Mouse (Mus musculus): Measurements from ENCODE around the gene Tmcc3. TPM values are rescaled to one million over a fixed set of nuclear protein-coding genes. Genes with fewer than 3 reads are reported as not detected.

Tmcc3 gene
- polyA plus RNA-seq, 1 experiment from 2014 or later = 14.3 TPM

DNA sequence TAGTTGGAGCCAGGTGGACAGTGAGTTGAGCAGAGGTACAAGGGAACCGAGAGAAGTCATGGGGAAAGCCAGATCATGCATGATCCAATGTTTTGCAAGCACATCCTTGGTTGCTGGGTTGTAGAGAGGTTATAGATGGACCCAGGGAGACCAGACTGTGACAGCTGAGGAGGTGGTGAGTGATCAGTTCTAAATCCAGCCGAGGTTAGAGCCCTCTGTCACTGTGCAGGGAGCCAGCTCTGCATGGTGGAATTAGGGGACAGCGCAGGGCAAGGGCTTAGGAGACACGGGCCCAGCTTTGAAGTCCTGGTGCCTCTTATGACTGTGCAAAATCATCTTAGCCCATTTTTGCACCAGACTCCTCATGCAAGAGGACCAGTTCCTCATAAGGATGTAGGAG lies 228.5 kb downstream of the Tmcc3 start:
- no peak for DNase-seq (ENCODE audit: low spot score)
- Histone ChIP-seq H3K27ac (ENCODE audit: low read length) (no peak overlapping the region), H3K4me2 (replicated peaks; ENCODE audit: low read depth, low read length) (no peak overlapping the region), H3K4me1 (ENCODE audit: insufficient read depth, low read depth, low read length) (no peaks in the 10 kb centered on the region), H3K9me3 (ENCODE audit: low read length) (peaks cover 3% of the 10 kb centered on the region; the same call in 1 of the 2 replicates), H3K4me3 (ENCODE audit: low read depth, low read length) (no peak overlapping the region), H3K36me3 (ENCODE audit: insufficient read depth, low read length) (no peaks in the 10 kb centered on the region), H3K9ac (replicated peaks; ENCODE audit: low read depth) (no peak overlapping the region), H3K27me3 (replicated peaks; ENCODE audit: insufficient read depth, low read length) (no peaks in the 10 kb centered on the region)
- TF ChIP-seq CTCF (IDR thresholded peaks at IDR 0.05) (no peak), EP300 (IDR thresholded peaks at IDR 0.05) (no peak)
- WGBS = 72% methylated on average over 4 of the region's 4 CpGs
- ATAC-seq = no peak

DNA sequence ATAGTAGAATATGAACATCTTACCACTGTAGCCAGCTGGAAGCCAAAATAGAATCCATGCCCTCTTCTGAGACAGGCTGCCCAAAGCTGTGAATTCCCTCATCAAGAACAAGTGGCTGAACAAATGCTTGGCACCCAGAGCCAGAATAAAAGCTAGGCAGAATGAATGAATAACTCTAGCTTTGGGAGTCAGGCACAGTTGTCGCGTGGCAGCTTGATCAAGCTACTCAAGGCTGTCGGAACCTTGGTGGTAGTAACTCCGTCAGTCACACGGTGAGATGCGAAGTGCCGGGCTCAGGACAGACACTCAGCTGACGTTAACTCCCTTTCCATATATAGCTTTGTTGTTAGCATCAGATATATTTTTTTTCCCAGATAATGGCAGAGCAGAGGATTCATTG lies 232.2 kb downstream of the Tmcc3 start:
- WGBS = 66% methylated on average over 8 of the region's 8 CpGs
- Histone ChIP-seq H3K4me1 (ENCODE audit: insufficient read depth, low read depth, low read length) (no peaks in the 10 kb centered on the region), H3K36me3 (ENCODE audit: insufficient read depth, low read length) (no peaks in the 10 kb centered on the region), H3K4me2 (replicated peaks; ENCODE audit: low read depth, low read length) (no peak overlapping the region), H3K27ac (ENCODE audit: low read length) (no peak overlapping the region), H3K9ac (replicated peaks; ENCODE audit: low read depth) (no peak overlapping the region), H3K4me3 (ENCODE audit: low read depth, low read length) (no peak overlapping the region), H3K27me3 (replicated peaks; ENCODE audit: insufficient read depth, low read length) (no peaks in the 10 kb centered on the region), H3K9me3 (ENCODE audit: low read length) (peaks cover 3% of the 10 kb centered on the region; the same call in 1 of the 2 replicates)
- ATAC-seq (no peak), DNase-seq (ENCODE audit: low spot score) (no peak)
- TF ChIP-seq CTCF (IDR thresholded peaks at IDR 0.05) (no peak), EP300 (IDR thresholded peaks at IDR 0.05) (no peak)

DNA sequence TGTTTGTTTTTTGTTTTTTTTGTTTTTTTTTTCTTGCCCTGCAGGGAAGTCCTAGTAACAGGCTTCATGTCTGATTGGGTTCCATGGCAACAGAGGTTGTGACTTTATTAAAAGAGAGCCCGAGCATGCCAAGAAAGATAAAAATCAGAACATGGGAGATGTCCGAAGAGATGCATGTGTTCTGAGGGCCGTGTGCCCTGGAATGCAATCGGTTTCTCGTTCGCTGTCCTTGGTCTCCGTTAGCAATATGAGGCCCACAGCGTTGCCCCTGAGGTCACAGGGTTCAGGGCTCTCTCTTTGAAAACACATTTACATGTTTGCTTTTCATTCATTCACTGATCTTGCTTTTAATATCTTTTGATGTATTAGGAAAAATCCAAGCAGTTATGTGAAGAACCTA lies 233.1 kb downstream of the Tmcc3 start:
- no peaks in the 10 kb centered on the region for H3K4me1 ChIP-seq (ENCODE audit: insufficient read depth, low read depth, low read length)
- peaks cover 3% of the 10 kb centered on the region; the same call in 1 of the 2 replicates for H3K9me3 ChIP-seq (ENCODE audit: low read length)
- DNase-seq (ENCODE audit: low spot score) (peak; percentile 23), ATAC-seq (no peak)
- H3K27me3 ChIP-seq (replicated peaks; ENCODE audit: insufficient read depth, low read length) = no peaks in the 10 kb centered on the region
- H3K27ac ChIP-seq (ENCODE audit: low read length) = peak overlapping the region; percentile 76
- no peaks in the 10 kb centered on the region for H3K36me3 ChIP-seq (ENCODE audit: insufficient read depth, low read length)
- H3K9ac ChIP-seq (replicated peaks; ENCODE audit: low read depth) = no peak overlapping the region
- WGBS = 31% methylated on average over 8 of the region's 8 CpGs
- peak overlapping the region; percentile 55; the same call in 1 of the 2 replicates for H3K4me2 ChIP-seq (replicated peaks; ENCODE audit: low read depth, low read length)
- peak overlapping the region; percentile 34; the same call in 1 of the 2 replicates for H3K4me3 ChIP-seq (ENCODE audit: low read depth, low read length)
- TF ChIP-seq EP300 (IDR thresholded peaks at IDR 0.05) = no peak
- no peak for TF ChIP-seq CTCF (IDR thresholded peaks at IDR 0.05)

DNA sequence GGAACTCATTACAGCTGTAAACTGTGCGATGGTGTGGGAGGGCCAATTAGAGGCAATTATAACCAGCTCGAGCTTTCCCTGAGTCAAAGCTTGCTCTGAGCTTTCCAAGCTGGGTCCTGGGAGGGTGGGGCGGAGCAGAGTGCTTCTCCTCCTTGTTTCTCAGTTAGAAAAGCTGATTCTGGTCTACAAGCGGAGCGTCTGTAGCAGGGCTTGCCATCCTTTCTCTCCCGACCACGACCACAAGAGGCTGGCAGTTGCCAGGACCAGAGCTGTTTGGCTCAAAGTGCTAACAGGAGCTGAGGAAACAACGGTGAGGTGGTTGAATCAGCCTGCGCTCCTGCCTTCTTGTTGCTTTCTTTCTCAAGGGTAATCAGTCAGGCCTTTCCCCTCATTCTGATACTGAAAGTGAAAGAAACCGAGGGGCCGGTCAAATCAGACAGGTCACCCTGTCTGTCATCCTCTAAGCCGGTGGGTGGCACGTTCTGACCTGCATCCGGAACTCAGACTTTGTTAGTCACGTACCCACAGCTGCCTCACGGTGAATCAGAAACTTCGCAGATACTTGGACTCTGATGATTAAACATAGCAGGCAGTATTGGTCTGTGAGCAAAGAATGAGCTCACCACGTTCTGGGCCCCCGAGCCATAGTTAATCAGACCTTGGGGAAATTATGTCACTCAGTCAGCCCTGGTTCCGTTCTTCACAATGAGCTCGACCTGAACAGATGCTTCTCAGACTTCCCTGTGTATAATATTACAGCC lies 233.7 kb downstream of the Tmcc3 start:
- no peaks in the 10 kb centered on the region; the same call in 1 of the 2 replicates for H3K4me1 ChIP-seq (ENCODE audit: insufficient read depth, low read depth, low read length)
- TF ChIP-seq EP300 (IDR thresholded peaks at IDR 0.05) = peak; percentile 41; the same call in 1 of the 2 replicates
- TF ChIP-seq CTCF (IDR thresholded peaks at IDR 0.05) = peak; percentile 19; the same call in 1 of the 2 replicates
- no peaks in the 10 kb centered on the region for H3K27me3 ChIP-seq (replicated peaks; ENCODE audit: insufficient read depth, low read length)
- peak overlapping the region; percentile 24 for H3K9ac ChIP-seq (replicated peaks; ENCODE audit: low read depth)
- DNase-seq (ENCODE audit: low spot score) (peak; percentile 82), ATAC-seq (peak; percentile 80)
- H3K9me3 ChIP-seq (ENCODE audit: low read length) = peaks cover 3% of the 10 kb centered on the region; the same call in 1 of the 2 replicates
- H3K27ac ChIP-seq (ENCODE audit: low read length) = peak overlapping the region; percentile 76
- H3K36me3 ChIP-seq (ENCODE audit: insufficient read depth, low read length) = no peaks in the 10 kb centered on the region
- 15% methylated on average over 21 of the region's 21 CpGs for WGBS
- peak overlapping the region; percentile 55 for H3K4me2 ChIP-seq (replicated peaks; ENCODE audit: low read depth, low read length)
- peak overlapping the region; percentile 34 for H3K4me3 ChIP-seq (ENCODE audit: low read depth, low read length)

DNA sequence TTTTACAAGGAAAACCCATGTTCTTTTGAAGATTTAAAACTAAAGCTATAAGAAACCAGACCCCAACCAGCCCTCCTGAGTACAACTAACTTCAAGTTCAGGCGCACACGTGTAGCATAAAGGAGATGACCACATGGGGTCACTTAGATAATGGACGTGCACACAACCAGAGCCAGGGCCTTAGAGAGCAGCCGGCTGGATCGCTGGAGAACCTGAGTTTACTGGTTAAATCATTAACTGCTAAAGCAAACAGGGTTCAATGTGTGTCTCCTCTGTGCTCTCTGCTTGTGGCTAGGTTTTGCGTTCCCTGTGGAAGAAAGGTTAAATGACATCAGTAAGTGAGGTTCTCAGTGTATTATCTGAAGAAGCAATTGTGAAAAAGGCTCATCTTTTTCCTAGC lies 234.9 kb downstream of the Tmcc3 start:
- Histone ChIP-seq H3K36me3 (ENCODE audit: insufficient read depth, low read length) (no peaks in the 10 kb centered on the region), H3K4me2 (replicated peaks; ENCODE audit: low read depth, low read length) (no peak overlapping the region), H3K27ac (ENCODE audit: low read length) (no peak overlapping the region), H3K9me3 (ENCODE audit: low read length) (no peaks in the 10 kb centered on the region), H3K4me1 (ENCODE audit: insufficient read depth, low read depth, low read length) (peaks cover 10% of the 10 kb centered on the region), H3K27me3 (replicated peaks; ENCODE audit: insufficient read depth, low read length) (no peaks in the 10 kb centered on the region), H3K4me3 (ENCODE audit: low read depth, low read length) (no peak overlapping the region), H3K9ac (replicated peaks; ENCODE audit: low read depth) (no peak overlapping the region)
- 60% methylated on average over 6 of the region's 6 CpGs for WGBS
- ATAC-seq = no peak
- peak; percentile 31 for DNase-seq (ENCODE audit: low spot score)
- no peak for TF ChIP-seq CTCF (IDR thresholded peaks at IDR 0.05)
- no peak for TF ChIP-seq EP300 (IDR thresholded peaks at IDR 0.05)

DNA sequence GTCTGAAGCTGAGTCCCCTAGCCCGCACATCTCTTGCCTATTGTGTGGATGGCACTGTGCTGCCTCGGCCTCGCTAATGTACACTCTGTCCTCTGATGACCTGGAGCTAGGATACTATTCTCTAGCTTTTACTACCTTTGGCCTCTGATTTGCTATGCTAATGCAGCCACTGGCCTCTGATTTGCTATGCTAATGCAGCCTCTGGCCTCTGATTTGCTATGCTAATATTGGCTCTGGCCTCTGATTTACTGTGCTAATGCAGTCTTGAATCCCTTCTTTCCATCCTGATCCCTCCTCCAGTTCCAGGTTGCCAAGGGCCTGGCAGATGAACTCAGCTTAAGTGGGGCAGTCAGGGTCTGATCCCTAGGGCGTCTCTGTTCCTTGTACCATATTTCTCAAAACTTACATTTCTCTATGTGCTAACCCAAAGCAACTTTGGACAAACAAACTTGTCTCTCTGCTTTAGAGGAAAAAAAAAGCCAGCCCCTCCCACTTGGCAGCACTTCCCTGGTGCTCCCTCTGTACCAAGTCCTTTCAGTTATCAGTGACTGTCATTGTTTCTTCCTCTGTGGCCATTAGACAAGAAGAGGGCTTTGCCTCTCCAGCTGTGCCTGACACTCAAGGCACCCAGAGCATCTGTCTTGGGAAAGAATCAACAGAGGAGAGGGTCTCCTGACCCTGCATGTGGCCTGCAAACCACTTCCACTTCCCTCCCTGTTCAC lies 237.9 kb downstream of the Tmcc3 start:
- Histone ChIP-seq H3K36me3 (ENCODE audit: insufficient read depth, low read length) (no peaks in the 10 kb centered on the region), H3K27ac (ENCODE audit: low read length) (no peak overlapping the region), H3K9me3 (ENCODE audit: low read length) (no peaks in the 10 kb centered on the region), H3K4me1 (ENCODE audit: insufficient read depth, low read depth, low read length) (peaks cover 10% of the 10 kb centered on the region), H3K4me3 (ENCODE audit: low read depth, low read length) (no peak overlapping the region), H3K27me3 (replicated peaks; ENCODE audit: insufficient read depth, low read length) (no peaks in the 10 kb centered on the region), H3K4me2 (replicated peaks; ENCODE audit: low read depth, low read length) (no peak overlapping the region), H3K9ac (replicated peaks; ENCODE audit: low read depth) (no peak overlapping the region)
- DNase-seq (ENCODE audit: low spot score) (peak; percentile 40), ATAC-seq (no peak)
- 65% methylated on average over 4 of the region's 4 CpGs for WGBS
- TF ChIP-seq CTCF (IDR thresholded peaks at IDR 0.05) (no peak), EP300 (IDR thresholded peaks at IDR 0.05) (no peak)
